Mouse (Mus musculus): ENCODE measurements around the gene C130074G19Rik. TPM values are rescaled to one million over a fixed set of nuclear protein-coding genes. Genes with fewer than 3 reads are reported as not detected.

Gene C130074G19Rik
- polyA plus RNA-seq, 1 experiment: 7.4 TPM

DNA sequence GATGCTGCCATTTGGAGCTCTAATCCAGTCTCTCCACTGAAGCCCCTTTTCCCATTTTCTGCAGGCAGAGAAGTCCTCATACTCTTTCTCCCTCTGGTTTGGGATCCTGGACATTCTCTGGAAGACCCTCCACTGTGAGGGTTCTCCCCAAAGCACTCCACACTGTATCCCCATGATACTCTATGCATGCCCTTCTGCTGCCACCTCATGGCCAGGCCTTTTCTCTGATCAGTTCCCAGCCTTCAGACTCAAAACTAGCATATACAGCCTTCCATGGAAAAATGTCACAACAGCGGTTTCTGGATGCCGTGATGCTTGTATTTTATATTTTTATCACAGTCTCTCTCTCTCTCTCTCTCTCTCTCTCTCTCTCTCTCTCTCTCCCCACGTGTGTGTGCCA, 9.0 kb upstream of the C130074G19Rik start:
- DNase-seq: no peak
- Histone ChIP-seq H3K27me3 (ENCODE audit: control insufficient read depth, insufficient read depth, low read length) (no peaks in the 10 kb centered on the region; the same call in 1 of the 2 replicates), H3K27ac (ENCODE audit: insufficient read depth, low read length) (no peak overlapping the region), H3K4me3 (replicated peaks; ENCODE audit: insufficient read depth, low read depth, low read length) (no peak overlapping the region), H3K4me1 (ENCODE audit: control insufficient read depth, insufficient read depth, low read length) (no peaks in the 10 kb centered on the region)
- WGBS: 75% methylated on average over 3 of the region's 3 CpGs
- TF ChIP-seq POLR2A (IDR thresholded peaks at IDR 0.05; ENCODE audit: borderline replicate concordance, insufficient read depth, low read length) (no peak), CTCF (IDR thresholded peaks at IDR 0.05; ENCODE audit: borderline replicate concordance, insufficient read depth, low read depth, low read length) (no peak)

DNA sequence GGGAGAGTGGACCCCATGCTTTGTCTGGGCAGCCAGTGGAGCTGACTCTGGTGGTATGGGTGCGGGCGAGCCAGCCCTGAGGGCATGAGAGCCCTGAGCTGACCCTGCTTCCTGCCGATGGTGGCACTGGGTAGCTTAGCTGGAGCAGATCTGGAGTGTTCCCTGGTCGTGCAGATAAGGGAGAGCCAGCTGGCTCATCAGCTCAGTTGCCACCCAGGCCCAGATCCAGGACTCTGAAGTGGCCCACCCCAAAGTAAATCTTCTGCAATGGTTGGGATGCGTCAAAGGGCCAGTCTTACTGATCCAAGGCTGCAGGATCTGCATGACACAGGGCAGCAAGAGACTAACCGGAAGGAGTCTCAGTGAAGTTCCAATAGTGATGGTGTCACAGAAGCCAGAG, 6.4 kb upstream of the C130074G19Rik start:
- TF ChIP-seq POLR2A (IDR thresholded peaks at IDR 0.05; ENCODE audit: borderline replicate concordance, insufficient read depth, low read length) (no peak), CTCF (IDR thresholded peaks at IDR 0.05; ENCODE audit: borderline replicate concordance, insufficient read depth, low read depth, low read length) (no peak)
- no peak for DNase-seq
- no peak overlapping the region for H3K27ac ChIP-seq (ENCODE audit: insufficient read depth, low read length)
- no peaks in the 10 kb centered on the region for H3K27me3 ChIP-seq (ENCODE audit: control insufficient read depth, insufficient read depth, low read length)
- 79% methylated on average over 6 of the region's 6 CpGs for WGBS
- H3K4me3 ChIP-seq (replicated peaks; ENCODE audit: insufficient read depth, low read depth, low read length): no peak overlapping the region
- no peaks in the 10 kb centered on the region for H3K4me1 ChIP-seq (ENCODE audit: control insufficient read depth, insufficient read depth, low read length)

DNA sequence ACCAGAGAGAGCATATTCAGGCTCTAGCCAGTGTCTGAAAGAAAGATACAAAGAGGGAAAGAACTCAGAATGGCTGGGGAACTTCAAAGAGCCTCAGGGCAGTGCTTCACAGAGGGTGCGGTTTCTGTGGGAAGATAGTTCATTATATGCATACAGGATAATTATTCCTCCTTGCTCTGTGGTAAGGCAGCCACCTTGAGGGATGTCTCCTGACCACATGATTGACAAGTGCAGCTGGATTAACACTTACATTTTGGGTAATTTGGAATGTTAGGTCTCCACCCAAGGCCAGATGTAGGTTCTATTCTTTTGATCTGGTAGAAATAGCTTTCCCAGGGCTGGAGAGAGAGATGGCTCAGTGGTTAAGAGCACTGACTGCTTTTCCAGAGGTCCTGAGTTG, 3.1 kb upstream of the C130074G19Rik start:
- H3K27me3 ChIP-seq (ENCODE audit: control insufficient read depth, insufficient read depth, low read length): peaks cover 2% of the 10 kb centered on the region; the same call in 1 of the 2 replicates
- H3K4me1 ChIP-seq (ENCODE audit: control insufficient read depth, insufficient read depth, low read length): no peaks in the 10 kb centered on the region
- 80% methylated on average over 1 of the region's 1 CpGs for WGBS
- H3K27ac ChIP-seq (ENCODE audit: insufficient read depth, low read length): no peak overlapping the region
- H3K4me3 ChIP-seq (replicated peaks; ENCODE audit: insufficient read depth, low read depth, low read length): no peak overlapping the region
- TF ChIP-seq POLR2A (IDR thresholded peaks at IDR 0.05; ENCODE audit: borderline replicate concordance, insufficient read depth, low read length): no peak
- no peak for TF ChIP-seq CTCF (IDR thresholded peaks at IDR 0.05; ENCODE audit: borderline replicate concordance, insufficient read depth, low read depth, low read length)
- DNase-seq: no peak

DNA sequence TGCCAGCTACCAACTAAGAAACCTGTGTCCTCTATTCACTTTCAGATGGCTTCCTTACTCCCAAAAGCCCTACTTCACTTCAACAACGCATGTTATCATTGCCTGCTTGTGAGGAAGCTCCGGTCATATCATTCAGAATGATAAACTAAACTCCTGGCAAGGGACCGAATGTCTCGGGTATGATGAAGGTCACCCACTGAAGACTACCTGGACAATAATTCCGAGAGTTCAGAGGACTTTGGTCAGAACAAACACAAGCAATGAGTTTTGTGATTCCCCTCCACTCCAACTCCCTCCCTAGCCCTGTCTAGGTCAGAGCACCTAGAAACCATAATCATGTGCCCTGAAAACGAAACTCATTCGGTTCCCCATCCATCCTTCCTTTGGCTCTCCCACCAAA, 1.2 kb downstream of the C130074G19Rik start:
- no peak overlapping the region for H3K27ac ChIP-seq (ENCODE audit: insufficient read depth, low read length)
- no peaks in the 10 kb centered on the region for H3K4me1 ChIP-seq (ENCODE audit: control insufficient read depth, insufficient read depth, low read length)
- 79% methylated on average over 7 of the region's 7 CpGs for WGBS
- no peak for DNase-seq
- peaks cover 2% of the 10 kb centered on the region; the same call in 1 of the 2 replicates for H3K27me3 ChIP-seq (ENCODE audit: control insufficient read depth, insufficient read depth, low read length)
- no peak overlapping the region for H3K4me3 ChIP-seq (replicated peaks; ENCODE audit: insufficient read depth, low read depth, low read length)
- TF ChIP-seq CTCF (IDR thresholded peaks at IDR 0.05; ENCODE audit: borderline replicate concordance, insufficient read depth, low read depth, low read length): no peak
- TF ChIP-seq POLR2A (IDR thresholded peaks at IDR 0.05; ENCODE audit: borderline replicate concordance, insufficient read depth, low read length): no peak

DNA sequence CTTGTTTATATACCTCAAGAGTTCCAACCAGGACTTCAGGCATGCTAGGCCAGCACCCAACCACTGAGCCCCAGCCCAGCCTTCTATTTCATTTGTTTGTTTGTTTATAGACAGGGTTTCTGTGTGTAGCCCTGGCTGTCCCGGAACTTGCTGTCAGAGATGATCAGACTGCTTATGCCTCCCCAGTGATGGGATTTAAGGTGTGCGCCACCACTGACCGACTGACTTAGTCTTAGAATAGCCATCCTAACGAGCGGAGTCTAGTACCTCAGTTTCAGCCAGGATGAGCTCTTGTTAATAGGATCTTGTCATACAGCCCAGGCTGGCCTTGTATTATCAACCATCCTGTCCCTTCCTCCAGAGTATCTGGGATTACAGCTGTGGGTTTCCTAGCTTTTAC, 1.8 kb downstream of the C130074G19Rik start:
- H3K27me3 ChIP-seq (ENCODE audit: control insufficient read depth, insufficient read depth, low read length): peaks cover 2% of the 10 kb centered on the region; the same call in 1 of the 2 replicates
- TF ChIP-seq POLR2A (IDR thresholded peaks at IDR 0.05; ENCODE audit: borderline replicate concordance, insufficient read depth, low read length): no peak
- no peak for TF ChIP-seq CTCF (IDR thresholded peaks at IDR 0.05; ENCODE audit: borderline replicate concordance, insufficient read depth, low read depth, low read length)
- DNase-seq: no peak
- H3K4me1 ChIP-seq (ENCODE audit: control insufficient read depth, insufficient read depth, low read length): no peaks in the 10 kb centered on the region
- no peak overlapping the region for H3K4me3 ChIP-seq (replicated peaks; ENCODE audit: insufficient read depth, low read depth, low read length)
- H3K27ac ChIP-seq (ENCODE audit: insufficient read depth, low read length): no peak overlapping the region
- WGBS: 90% methylated on average over 5 of the region's 5 CpGs

DNA sequence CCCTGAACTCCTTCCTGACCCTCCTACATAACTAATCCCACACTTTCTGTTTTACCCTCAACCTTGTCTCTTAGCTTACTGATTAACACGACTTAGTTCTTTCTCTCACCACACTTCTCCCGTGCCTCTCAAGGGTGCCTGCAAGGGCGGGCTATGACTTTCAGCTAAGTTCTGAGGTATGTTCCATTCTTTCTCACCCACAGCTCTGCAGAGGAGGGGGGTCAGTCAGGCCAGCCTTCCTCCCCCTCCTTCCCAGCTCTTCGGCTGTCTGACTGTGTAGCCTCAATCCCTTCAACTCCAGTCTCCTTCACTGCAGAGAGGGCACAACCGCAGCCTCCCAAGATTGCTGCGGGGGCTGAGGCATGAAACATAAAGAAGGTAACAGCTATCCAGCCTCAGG, 4.2 kb downstream of the C130074G19Rik start:
- H3K4me1 ChIP-seq (ENCODE audit: control insufficient read depth, insufficient read depth, low read length): no peaks in the 10 kb centered on the region
- peaks cover 2% of the 10 kb centered on the region; the same call in 1 of the 2 replicates for H3K27me3 ChIP-seq (ENCODE audit: control insufficient read depth, insufficient read depth, low read length)
- no peak for DNase-seq
- no peak for TF ChIP-seq CTCF (IDR thresholded peaks at IDR 0.05; ENCODE audit: borderline replicate concordance, insufficient read depth, low read depth, low read length)
- TF ChIP-seq POLR2A (IDR thresholded peaks at IDR 0.05; ENCODE audit: borderline replicate concordance, insufficient read depth, low read length): no peak
- no peak overlapping the region for H3K27ac ChIP-seq (ENCODE audit: insufficient read depth, low read length)
- 70% methylated on average over 6 of the region's 6 CpGs for WGBS
- no peak overlapping the region for H3K4me3 ChIP-seq (replicated peaks; ENCODE audit: insufficient read depth, low read depth, low read length)

DNA sequence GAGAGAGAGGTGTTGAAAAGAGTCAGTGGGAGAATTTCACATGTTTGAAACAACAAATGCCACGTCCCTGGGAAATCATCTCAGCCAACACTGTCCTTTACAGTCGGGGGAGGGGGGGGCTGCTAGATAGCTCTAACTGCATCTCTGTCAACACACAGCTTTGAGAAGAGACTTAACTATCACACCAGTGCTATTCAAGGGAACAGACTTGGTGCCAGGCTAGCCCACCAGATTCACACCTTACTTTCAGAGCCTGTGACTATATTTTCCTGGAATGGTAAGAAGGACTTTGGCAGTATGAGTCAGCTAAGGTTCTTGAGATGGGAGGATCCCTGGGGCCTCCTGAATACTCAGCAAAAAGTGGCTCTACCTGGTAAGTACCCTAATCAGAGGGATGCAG, 5.7 kb downstream of the C130074G19Rik start:
- Histone ChIP-seq H3K4me3 (replicated peaks; ENCODE audit: insufficient read depth, low read depth, low read length) (no peak overlapping the region), H3K27me3 (ENCODE audit: control insufficient read depth, insufficient read depth, low read length) (no peaks in the 10 kb centered on the region; the same call in 1 of the 2 replicates), H3K27ac (ENCODE audit: insufficient read depth, low read length) (no peak overlapping the region), H3K4me1 (ENCODE audit: control insufficient read depth, insufficient read depth, low read length) (no peaks in the 10 kb centered on the region)
- no peak for DNase-seq
- WGBS: 75% methylated on average over 2 of the region's 2 CpGs
- TF ChIP-seq CTCF (IDR thresholded peaks at IDR 0.05; ENCODE audit: borderline replicate concordance, insufficient read depth, low read depth, low read length): no peak
- TF ChIP-seq POLR2A (IDR thresholded peaks at IDR 0.05; ENCODE audit: borderline replicate concordance, insufficient read depth, low read length): no peak

DNA sequence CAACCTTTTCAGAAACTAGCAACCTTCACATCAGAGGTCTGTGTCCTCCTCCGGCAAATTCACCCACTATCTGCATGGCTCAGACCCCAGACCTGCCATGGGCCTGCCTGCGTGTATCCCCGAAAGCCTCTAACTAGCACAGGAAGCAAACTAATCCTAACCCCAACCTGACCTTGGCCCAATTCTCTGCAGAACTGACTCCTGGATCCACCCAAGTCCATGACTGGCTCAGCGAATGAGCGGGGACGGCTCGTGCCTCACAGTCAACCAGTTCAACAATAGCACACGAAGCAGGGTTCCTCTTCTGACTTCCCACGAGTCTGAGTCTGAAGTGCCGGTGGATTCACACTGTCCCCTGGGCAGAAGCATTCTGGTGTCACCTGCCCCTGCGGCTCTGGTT, 9.1 kb downstream of the C130074G19Rik start:
- TF ChIP-seq POLR2A (IDR thresholded peaks at IDR 0.05; ENCODE audit: borderline replicate concordance, insufficient read depth, low read length): no peak
- no peak for TF ChIP-seq CTCF (IDR thresholded peaks at IDR 0.05; ENCODE audit: borderline replicate concordance, insufficient read depth, low read depth, low read length)
- WGBS: 77% methylated on average over 11 of the region's 11 CpGs
- no peaks in the 10 kb centered on the region; the same call in 1 of the 2 replicates for H3K27me3 ChIP-seq (ENCODE audit: control insufficient read depth, insufficient read depth, low read length)
- no peak overlapping the region for H3K4me3 ChIP-seq (replicated peaks; ENCODE audit: insufficient read depth, low read depth, low read length)
- no peaks in the 10 kb centered on the region for H3K4me1 ChIP-seq (ENCODE audit: control insufficient read depth, insufficient read depth, low read length)
- no peak overlapping the region for H3K27ac ChIP-seq (ENCODE audit: insufficient read depth, low read length)
- no peak for DNase-seq

Measured in cerebellum, adult 2 months (tissue).